Mouse (Mus musculus): ENCODE data around the gene Stt3b. TPM values are rescaled to one million over a fixed set of nuclear protein-coding genes. Genes with fewer than 3 reads are reported as not detected.
A peak's percentile ranks its signal among the peaks of the same experiment; 100 is the strongest.

The Stt3b gene
- polyA plus RNA-seq, 1 experiment from 2014 or later, result 104 TPM

DNA sequence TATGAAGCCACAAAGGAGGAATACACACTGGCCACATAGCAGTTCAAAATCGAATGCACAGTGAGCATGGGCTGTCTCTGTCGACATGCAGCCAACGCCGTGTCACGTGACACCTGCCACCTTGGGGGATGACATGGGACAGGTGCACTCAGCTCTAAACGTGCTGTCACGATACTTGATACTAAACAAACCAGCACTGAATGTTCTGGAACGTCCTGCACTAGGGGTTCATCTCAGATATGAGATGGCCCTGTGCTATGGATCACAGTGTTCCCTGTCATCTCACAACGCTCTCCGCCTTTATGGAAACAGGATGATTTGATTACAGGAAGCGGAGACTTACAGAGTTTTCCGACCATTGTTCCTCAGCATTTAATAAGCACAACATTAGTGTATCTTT, 22.8 kb upstream of the Stt3b start:
- WGBS, result 85% methylated on average over 12 of the region's 12 CpGs
- no peaks in the 10 kb centered on the region for H3K27me3 ChIP-seq
- no peak for ATAC-seq (ENCODE audit: low read depth)
- no peaks in the 10 kb centered on the region for H3K36me3 ChIP-seq
- H3K27ac ChIP-seq (replicated peaks), result no peak overlapping the region
- H3K9me3 ChIP-seq, result peaks cover 7% of the 10 kb centered on the region; the same call in 1 of the 2 replicates
- H3K4me3 ChIP-seq, result no peak overlapping the region
- no peak overlapping the region for H3K9ac ChIP-seq
- H3K4me1 ChIP-seq (replicated peaks), result peaks cover 8% of the 10 kb centered on the region; the same call in 1 of the 2 replicates
- no peak overlapping the region for H3K4me2 ChIP-seq

DNA sequence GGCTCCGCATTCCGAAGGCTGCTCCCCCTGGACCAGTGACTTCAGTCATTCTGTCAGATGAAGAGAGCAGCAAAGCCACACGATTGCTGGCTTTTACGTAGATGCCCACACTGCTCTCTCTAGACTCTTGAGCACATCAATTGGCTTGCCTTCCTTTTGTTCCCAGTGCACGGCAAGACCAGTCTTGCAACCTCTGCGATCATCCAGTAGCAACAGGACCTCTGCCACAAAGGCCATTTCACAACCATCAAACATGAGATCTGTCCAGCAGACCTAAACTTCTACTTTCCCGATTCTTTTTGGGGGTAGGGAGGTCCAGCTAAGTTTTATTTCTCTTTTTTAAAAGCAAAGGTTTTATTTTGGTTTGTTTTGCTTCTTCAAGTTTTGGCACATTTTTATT, 22.1 kb upstream of the Stt3b start:
- Histone ChIP-seq H3K9me3 (peaks cover 7% of the 10 kb centered on the region; the same call in 1 of the 2 replicates), H3K4me3 (no peak overlapping the region), H3K36me3 (no peaks in the 10 kb centered on the region), H3K4me1 (replicated peaks) (peaks cover 8% of the 10 kb centered on the region; the same call in 1 of the 2 replicates), H3K27ac (replicated peaks) (no peak overlapping the region), H3K9ac (no peak overlapping the region), H3K27me3 (no peaks in the 10 kb centered on the region), H3K4me2 (no peak overlapping the region)
- no peak for ATAC-seq (ENCODE audit: low read depth)
- 75% methylated on average over 7 of the region's 7 CpGs for WGBS

DNA sequence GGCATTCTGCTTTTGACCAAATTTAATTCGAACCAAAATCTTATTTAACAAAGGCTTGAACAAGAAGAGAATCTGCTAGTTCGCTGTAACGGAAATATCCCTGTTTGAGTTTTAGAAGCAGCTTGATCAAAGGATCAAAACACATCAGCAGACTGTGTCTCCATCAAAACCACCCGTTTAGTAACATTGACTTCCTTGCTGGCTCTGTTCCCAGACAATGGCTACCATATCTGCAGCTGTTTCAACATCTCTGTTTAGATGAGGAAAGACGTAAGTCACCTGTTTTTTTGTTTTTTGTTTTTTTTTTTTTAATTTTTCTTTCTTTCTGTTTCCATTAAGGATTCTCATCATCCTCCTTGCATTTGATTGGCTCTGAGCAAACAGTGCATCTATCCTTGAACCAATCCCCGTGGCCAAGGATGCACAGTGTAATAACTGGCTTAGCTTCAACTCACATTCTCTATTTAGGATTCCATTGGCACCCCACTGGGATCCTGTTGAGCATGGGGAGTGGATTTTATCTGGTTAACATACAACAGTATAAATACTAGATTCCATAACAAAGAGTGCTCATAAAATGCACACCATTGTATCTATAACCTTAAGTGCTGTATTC, 20.7 kb upstream of the Stt3b start:
- Histone ChIP-seq H3K4me1 (replicated peaks) (no peaks in the 10 kb centered on the region), H3K27ac (replicated peaks) (0 out of 2 replicates have a peak overlapping the region, but pooled peaks have one; percentile 14), H3K27me3 (no peaks in the 10 kb centered on the region), H3K9ac (no peak overlapping the region), H3K4me2 (no peak overlapping the region), H3K9me3 (peaks cover 7% of the 10 kb centered on the region; the same call in 1 of the 2 replicates), H3K36me3 (no peaks in the 10 kb centered on the region), H3K4me3 (no peak overlapping the region)
- ATAC-seq (ENCODE audit: low read depth), result no peak
- WGBS, result 82% methylated on average over 6 of the region's 6 CpGs

DNA sequence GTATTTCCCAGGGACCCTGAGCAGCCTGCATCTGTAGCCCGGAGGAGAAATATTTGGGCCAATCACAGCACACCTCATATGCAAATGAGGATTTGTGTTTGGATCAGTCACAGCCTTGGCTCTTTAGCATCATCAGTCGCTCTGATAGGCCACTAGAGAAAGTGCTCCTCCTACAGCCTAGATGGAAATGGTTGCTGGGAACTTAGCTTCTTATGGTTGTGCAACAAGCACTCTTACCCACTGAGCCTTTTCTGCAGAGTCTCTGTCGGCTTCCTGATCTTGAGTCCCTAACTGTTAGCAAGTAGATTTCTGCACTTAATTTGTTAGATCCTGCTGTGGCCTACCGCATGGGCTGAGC, 16.3 kb upstream of the Stt3b start:
- Histone ChIP-seq H3K36me3 (no peaks in the 10 kb centered on the region), H3K9ac (no peak overlapping the region), H3K9me3 (peaks cover 7% of the 10 kb centered on the region; the same call in 1 of the 2 replicates), H3K4me2 (no peak overlapping the region), H3K27ac (replicated peaks) (no peak overlapping the region), H3K4me3 (no peak overlapping the region), H3K4me1 (replicated peaks) (peaks cover 12% of the 10 kb centered on the region), H3K27me3 (no peaks in the 10 kb centered on the region)
- WGBS, result 80% methylated on average over 4 of the region's 4 CpGs
- ATAC-seq (ENCODE audit: low read depth), result no peak

DNA sequence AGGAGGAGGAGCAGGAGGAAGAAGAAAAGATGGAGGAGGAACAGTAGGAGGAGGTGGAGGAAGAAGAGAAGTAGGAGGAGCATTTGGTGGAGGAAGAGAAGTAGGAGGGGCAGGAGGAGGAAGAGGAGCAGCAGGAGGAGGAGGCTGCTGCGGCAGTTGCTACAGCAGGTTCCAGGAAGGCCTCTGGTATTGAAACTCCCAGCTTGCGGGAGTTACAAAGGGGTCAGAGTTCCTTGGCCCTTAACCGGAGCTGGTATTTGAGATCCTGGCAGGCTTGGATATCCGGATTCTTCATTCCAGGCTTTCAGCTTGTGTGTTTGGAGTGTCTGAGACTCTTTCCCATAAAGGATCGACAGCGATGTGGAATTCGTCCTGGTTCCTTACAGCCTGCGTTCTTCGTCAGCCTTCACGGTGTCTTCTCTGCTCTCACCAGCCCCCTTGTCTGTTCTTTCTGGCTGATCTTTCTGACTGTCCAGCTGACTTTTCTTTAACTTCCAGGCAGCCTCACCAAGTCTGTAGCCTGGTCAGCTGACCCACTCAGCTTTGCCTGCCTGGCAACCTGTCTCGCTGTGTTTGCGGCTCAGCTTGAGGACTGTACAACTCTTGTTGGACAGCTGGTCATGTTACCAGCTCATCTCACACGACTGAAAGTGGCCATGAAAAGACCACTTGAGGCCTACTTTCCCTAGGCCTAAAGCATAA, 15.8 kb upstream of the Stt3b start:
- no peak for ATAC-seq (ENCODE audit: low read depth)
- WGBS, result 86% methylated on average over 13 of the region's 13 CpGs
- H3K36me3 ChIP-seq, result no peaks in the 10 kb centered on the region

DNA sequence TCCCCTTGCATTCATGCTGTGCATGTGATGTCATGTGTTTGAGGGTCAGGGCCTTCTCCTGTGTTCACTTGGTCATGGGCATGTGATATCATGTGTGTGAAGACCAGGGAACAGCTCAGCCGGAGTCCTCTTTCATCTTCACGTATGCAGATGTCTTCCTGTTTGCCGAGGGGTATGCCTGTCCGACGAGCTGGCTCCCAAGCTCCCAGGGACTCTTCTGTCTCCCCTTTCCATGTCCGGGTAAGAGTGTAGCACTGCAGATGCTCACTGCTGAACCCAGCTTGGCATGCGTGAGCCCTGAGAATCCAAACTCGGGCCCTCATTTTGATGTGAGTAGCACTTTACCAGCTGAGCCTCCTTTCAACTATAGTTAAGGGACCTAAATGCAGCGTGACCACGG, 13.4 kb upstream of the Stt3b start:
- WGBS, result 8% methylated on average over 10 of the region's 10 CpGs
- ATAC-seq (ENCODE audit: low read depth), result peak; percentile 40; the same call in 1 of the 2 replicates

More for the DNA sequence above, 15.8 kb upstream of the Stt3b start:
- Histone ChIP-seq H3K27me3 (no peaks in the 10 kb centered on the region), H3K27ac (replicated peaks) (no peak overlapping the region), H3K9ac (no peak overlapping the region), H3K9me3 (peaks cover 7% of the 10 kb centered on the region; the same call in 1 of the 2 replicates), H3K4me3 (no peak overlapping the region), H3K4me1 (replicated peaks) (peaks cover 12% of the 10 kb centered on the region), H3K4me2 (no peak overlapping the region)

DNA sequence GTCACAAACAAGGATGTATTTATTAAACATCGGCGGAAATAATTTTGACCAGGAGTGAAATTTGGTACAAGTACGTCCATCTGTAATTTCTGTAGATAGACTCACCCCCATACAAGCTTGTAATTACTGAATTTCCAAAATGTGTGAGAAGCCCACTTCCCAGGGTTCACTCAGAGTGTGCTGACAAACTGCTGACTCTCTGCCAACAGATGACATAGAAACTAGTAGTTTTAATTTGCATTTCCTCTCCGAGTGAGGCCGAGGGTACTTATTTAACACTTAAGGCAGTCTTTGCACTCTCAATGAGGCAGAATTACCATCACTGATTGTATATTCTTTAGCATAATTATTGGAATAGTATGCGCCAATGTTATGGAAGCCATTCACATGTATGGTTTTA, 12.2 kb upstream of the Stt3b start:
- H3K4me2 ChIP-seq, result no peak overlapping the region
- H3K27ac ChIP-seq (replicated peaks), result no peak overlapping the region
- H3K4me3 ChIP-seq, result no peak overlapping the region
- peaks cover 12% of the 10 kb centered on the region for H3K4me1 ChIP-seq (replicated peaks)
- H3K27me3 ChIP-seq, result no peaks in the 10 kb centered on the region
- 82% methylated on average over 6 of the region's 6 CpGs for WGBS
- ATAC-seq (ENCODE audit: low read depth), result no peak
- H3K9me3 ChIP-seq, result peaks cover 3% of the 10 kb centered on the region; the same call in 1 of the 2 replicates
- no peak overlapping the region for H3K9ac ChIP-seq
- no peaks in the 10 kb centered on the region for H3K36me3 ChIP-seq

More for the DNA sequence above, 13.4 kb upstream of the Stt3b start:
- no peaks in the 10 kb centered on the region for H3K27me3 ChIP-seq
- H3K27ac ChIP-seq (replicated peaks), result no peak overlapping the region; the same call in 1 of the 2 replicates
- H3K4me3 ChIP-seq, result no peak overlapping the region
- no peaks in the 10 kb centered on the region for H3K9me3 ChIP-seq
- peaks cover 12% of the 10 kb centered on the region for H3K4me1 ChIP-seq (replicated peaks)
- H3K4me2 ChIP-seq, result peak overlapping the region; percentile 7; the same call in 1 of the 2 replicates
- H3K9ac ChIP-seq, result no peak overlapping the region
- no peaks in the 10 kb centered on the region for H3K36me3 ChIP-seq

DNA sequence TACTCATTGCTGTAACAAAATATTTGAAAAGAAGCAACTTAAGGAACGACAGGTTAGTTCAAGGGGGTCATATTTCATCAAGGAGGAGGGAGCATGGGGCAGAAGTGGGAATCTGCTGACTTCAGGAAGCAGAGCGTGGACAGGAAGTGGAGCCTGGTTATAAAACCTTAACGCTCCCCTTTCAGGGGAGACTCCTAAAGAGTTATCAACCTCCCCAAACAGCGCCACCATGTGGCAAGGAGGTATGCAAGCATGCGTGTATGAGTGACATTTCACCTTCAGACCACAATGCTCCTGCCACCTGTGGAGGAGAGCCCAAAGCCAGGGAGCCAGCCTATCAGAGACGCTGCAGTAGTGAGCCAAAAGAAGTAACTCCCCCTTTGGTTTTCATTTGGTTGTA, 10.8 kb upstream of the Stt3b start:
- 84% methylated on average over 6 of the region's 6 CpGs for WGBS
- H3K36me3 ChIP-seq, result no peaks in the 10 kb centered on the region
- peaks cover 12% of the 10 kb centered on the region for H3K9me3 ChIP-seq
- peaks cover 12% of the 10 kb centered on the region for H3K4me1 ChIP-seq (replicated peaks)
- no peak overlapping the region for H3K4me2 ChIP-seq
- H3K9ac ChIP-seq, result no peak overlapping the region
- H3K4me3 ChIP-seq, result no peak overlapping the region
- no peak overlapping the region for H3K27ac ChIP-seq (replicated peaks)
- no peak for ATAC-seq (ENCODE audit: low read depth)
- no peaks in the 10 kb centered on the region for H3K27me3 ChIP-seq

DNA sequence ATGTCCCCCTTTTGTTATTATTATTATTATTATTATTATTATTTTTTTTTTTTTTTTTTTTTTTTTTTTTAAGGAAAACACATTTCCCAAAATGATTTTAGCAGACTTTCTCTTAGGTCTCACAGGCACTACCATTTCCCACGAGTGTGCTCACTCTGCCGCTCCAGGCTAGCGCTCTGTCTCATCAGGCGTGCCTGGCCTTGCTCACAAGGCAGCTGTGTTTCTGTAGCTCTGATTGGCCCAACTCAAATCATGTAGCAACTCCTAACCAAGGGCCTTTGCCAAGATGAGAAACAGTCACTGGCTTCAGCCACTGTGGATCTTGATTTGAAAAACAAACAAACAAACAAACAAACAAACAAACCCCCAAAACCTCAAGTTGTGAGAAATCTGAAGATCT, 9.9 kb upstream of the Stt3b start:
- peaks cover 12% of the 10 kb centered on the region for H3K4me1 ChIP-seq (replicated peaks)
- H3K27ac ChIP-seq (replicated peaks), result no peak overlapping the region
- WGBS, result 83% methylated on average over 4 of the region's 4 CpGs
- no peak overlapping the region for H3K9ac ChIP-seq
- H3K4me3 ChIP-seq, result no peak overlapping the region
- H3K4me2 ChIP-seq, result no peak overlapping the region
- peaks cover 12% of the 10 kb centered on the region for H3K9me3 ChIP-seq
- no peak for ATAC-seq (ENCODE audit: low read depth)
- H3K27me3 ChIP-seq, result no peaks in the 10 kb centered on the region
- no peaks in the 10 kb centered on the region for H3K36me3 ChIP-seq

DNA sequence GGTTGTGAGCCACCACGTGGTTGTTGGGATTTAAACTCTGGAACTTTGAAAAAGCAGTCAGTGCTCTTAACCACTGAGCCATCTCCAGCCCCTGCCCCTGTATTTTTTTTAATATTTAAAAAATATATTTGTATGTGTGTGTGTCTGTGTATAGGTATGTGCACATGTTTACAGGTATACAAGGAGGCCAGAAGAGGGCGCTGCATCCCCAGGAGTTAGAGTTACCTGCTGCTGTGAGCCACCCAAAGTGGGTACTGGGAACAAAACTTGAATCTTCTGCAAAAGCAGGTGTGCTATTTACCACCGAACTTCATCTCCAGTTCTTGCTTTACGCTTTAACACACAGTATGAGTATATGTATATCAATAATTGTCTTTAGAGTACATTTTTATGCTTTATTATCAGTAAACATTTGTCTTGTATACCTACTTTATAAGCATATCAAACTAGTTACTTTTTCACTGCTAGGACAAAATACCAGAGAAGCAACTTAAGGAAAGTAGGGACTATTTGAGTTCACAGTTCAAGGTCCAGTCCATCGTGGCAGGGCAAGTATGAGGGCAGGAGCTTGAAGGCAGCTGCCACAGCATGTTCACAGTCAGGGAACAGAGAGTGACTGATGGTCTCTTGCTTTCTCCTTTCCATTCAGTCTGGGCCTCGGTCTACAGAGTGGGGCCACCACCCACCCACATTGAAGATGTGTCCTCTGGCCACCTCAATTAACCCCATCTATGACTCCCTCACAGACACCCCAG, 8.6 kb upstream of the Stt3b start:
- 81% methylated on average over 6 of the region's 6 CpGs for WGBS

DNA sequence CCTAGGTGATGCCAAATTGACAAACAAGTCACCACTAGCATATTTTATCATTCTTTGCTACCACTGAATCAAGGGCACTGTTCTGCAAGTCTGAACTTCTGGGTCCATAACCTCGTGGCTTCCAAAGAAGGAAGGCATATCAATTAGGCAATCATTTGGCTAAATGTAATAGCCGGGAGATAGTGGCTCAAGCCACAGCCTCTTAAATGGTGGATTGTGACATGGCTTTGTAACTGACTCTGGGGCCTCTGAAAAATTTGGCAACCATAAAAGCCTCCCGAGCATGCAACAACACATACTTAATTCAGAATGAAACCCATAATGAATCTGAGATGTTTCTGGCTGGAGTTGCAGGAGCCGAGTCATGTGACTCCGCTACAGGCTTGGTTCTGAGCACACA, 6.8 kb upstream of the Stt3b start:
- Histone ChIP-seq H3K36me3 (no peaks in the 10 kb centered on the region), H3K4me1 (replicated peaks) (peaks cover 5% of the 10 kb centered on the region; the same call in 1 of the 2 replicates), H3K27ac (replicated peaks) (no peak overlapping the region), H3K27me3 (no peaks in the 10 kb centered on the region), H3K9ac (no peak overlapping the region), H3K9me3 (peaks cover 12% of the 10 kb centered on the region), H3K4me3 (no peak overlapping the region), H3K4me2 (no peak overlapping the region)
- ATAC-seq (ENCODE audit: low read depth), result no peak
- 92% methylated on average over 5 of the region's 5 CpGs for WGBS

More for the DNA sequence above, 8.6 kb upstream of the Stt3b start:
- no peaks in the 10 kb centered on the region for H3K36me3 ChIP-seq
- H3K9ac ChIP-seq, result no peak overlapping the region
- H3K27ac ChIP-seq (replicated peaks), result no peak overlapping the region
- H3K4me1 ChIP-seq (replicated peaks), result peaks cover 13% of the 10 kb centered on the region
- H3K4me3 ChIP-seq, result no peak overlapping the region
- no peak overlapping the region for H3K4me2 ChIP-seq
- H3K9me3 ChIP-seq, result peaks cover 12% of the 10 kb centered on the region
- H3K27me3 ChIP-seq, result no peaks in the 10 kb centered on the region
- no peak for ATAC-seq (ENCODE audit: low read depth)

DNA sequence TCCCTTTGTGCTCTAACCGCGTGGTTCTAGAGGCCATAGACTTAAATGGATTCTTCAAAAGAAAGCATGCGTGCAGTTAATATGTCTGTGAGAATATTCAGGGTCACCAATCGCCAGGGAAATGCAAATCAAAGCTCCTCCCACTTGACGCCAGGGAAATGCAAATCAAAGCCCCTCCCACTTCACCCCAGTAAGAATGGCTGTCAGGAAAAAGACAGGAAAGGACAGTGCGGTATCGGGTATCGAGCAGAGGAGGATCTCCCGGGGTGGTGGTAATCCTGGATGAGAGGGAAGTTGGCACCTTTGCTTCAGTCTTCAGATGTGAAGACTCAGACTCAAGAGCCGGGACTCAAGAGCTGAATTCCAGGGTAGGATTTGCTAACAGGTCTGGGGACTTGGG, 4.3 kb upstream of the Stt3b start:
- H3K36me3 ChIP-seq, result no peaks in the 10 kb centered on the region
- H3K4me1 ChIP-seq (replicated peaks), result peaks cover 11% of the 10 kb centered on the region
- peaks cover 12% of the 10 kb centered on the region for H3K9me3 ChIP-seq
- H3K4me2 ChIP-seq, result peak overlapping the region; percentile 30
- 0 out of 2 replicates have a peak overlapping the region, but pooled peaks have one; percentile 8 for H3K9ac ChIP-seq
- H3K27ac ChIP-seq (replicated peaks), result no peak overlapping the region
- 7% methylated on average over 10 of the region's 10 CpGs for WGBS
- no peak overlapping the region for H3K4me3 ChIP-seq
- H3K27me3 ChIP-seq, result no peaks in the 10 kb centered on the region
- no peak for ATAC-seq (ENCODE audit: low read depth)

All from neural tube, embryonic 13.5 days (tissue).